Mouse (Mus musculus): Measurements from ENCODE around the gene Pla2g2f. TPM values are rescaled to one million over a fixed set of nuclear protein-coding genes. Genes with fewer than 3 reads are reported as not detected.

Pla2g2f gene
- polyA plus RNA-seq, 1 experiment from 2014 or later: not detected

- Histone ChIP-seq H3K9ac (ENCODE audit: low read length) (no peak overlapping the region), H3K4me3 (ENCODE audit: control insufficient read depth in 1 of 2, insufficient read depth in 1 of 2, low read depth in 1 of 2, low read length in 2 of 2) (no peak overlapping the region), H3K27ac (replicated peaks in 1 of 2; ENCODE audit: control insufficient read depth in 1 of 2, insufficient read depth in 1 of 2, low read depth in 2 of 2, low read length in 2 of 2) (no peak overlapping the region), H3K27me3 (ENCODE audit: control insufficient read depth, insufficient read depth, low read length) (no peaks in the 10 kb centered on the region), H3K9me3 (ENCODE audit: control insufficient read depth, low read length) (no peaks in the 10 kb centered on the region), H3K4me2 (ENCODE audit: low read length) (no peak overlapping the region), H3K4me1 (ENCODE audit: control insufficient read depth in 2 of 2, insufficient read depth in 2 of 2, low read length in 2 of 2) (peaks cover 16 to 17% of the 10 kb centered on the region in 2 experiments), H3K36me3 (ENCODE audit: control insufficient read depth, insufficient read depth, low read length) (no peaks in the 10 kb centered on the region)
- peak; percentile 47; the same call in 1 of the 2 replicates for ATAC-seq (ENCODE audit: insufficient number of reproducible peaks, insufficient read depth, low FRiP score, low read depth)
- 39% methylated on average over 9 of the region's 9 CpGs for WGBS
Measured at GRCm38 (mm10) chr4:138729018-138729703, 28.3 kb downstream of the Pla2g2f start.

- no peak overlapping the region for H3K4me3 ChIP-seq (ENCODE audit: control insufficient read depth in 1 of 2, insufficient read depth in 1 of 2, low read depth in 1 of 2, low read length in 2 of 2)
- no peak for ATAC-seq (ENCODE audit: insufficient number of reproducible peaks, insufficient read depth, low FRiP score, low read depth)
- H3K27ac ChIP-seq (replicated peaks in 1 of 2; ENCODE audit: control insufficient read depth in 1 of 2, insufficient read depth in 1 of 2, low read depth in 2 of 2, low read length in 2 of 2): peak overlapping the region; percentile 6 to 67; a peak in 3 of 4 replicates
- H3K27me3 ChIP-seq (ENCODE audit: control insufficient read depth, insufficient read depth, low read length): no peaks in the 10 kb centered on the region
- H3K36me3 ChIP-seq (ENCODE audit: control insufficient read depth, insufficient read depth, low read length): no peaks in the 10 kb centered on the region
- WGBS: 73% methylated on average over 5 of the region's 5 CpGs
- H3K4me1 ChIP-seq (ENCODE audit: control insufficient read depth in 2 of 2, insufficient read depth in 2 of 2, low read length in 2 of 2): peaks cover 23% of the 10 kb centered on the region in 2 experiments
- H3K9ac ChIP-seq (ENCODE audit: low read length): no peak overlapping the region
- no peak overlapping the region for H3K4me2 ChIP-seq (ENCODE audit: low read length)
- no peaks in the 10 kb centered on the region for H3K9me3 ChIP-seq (ENCODE audit: control insufficient read depth, low read length)
Measured at GRCm38 (mm10) chr4:138725751-138726150, 31.7 kb downstream of the Pla2g2f start.

GRCm38 (mm10) chr4:138725127-138725461 lies 32.3 kb downstream of the Pla2g2f start:
- Histone ChIP-seq H3K9me3 (ENCODE audit: control insufficient read depth, low read length) (no peaks in the 10 kb centered on the region), H3K9ac (ENCODE audit: low read length) (peak overlapping the region; percentile 22; the same call in 1 of the 2 replicates), H3K4me3 (ENCODE audit: control insufficient read depth in 1 of 2, insufficient read depth in 1 of 2, low read depth in 1 of 2, low read length in 2 of 2) (peak overlapping the region; percentile 16 to 20; a peak in 3 of 4 replicates), H3K4me1 (ENCODE audit: control insufficient read depth in 2 of 2, insufficient read depth in 2 of 2, low read length in 2 of 2) (peaks cover 23% of the 10 kb centered on the region in 2 experiments), H3K4me2 (ENCODE audit: low read length) (peak overlapping the region; percentile 59), H3K27ac (replicated peaks in 1 of 2; ENCODE audit: control insufficient read depth in 1 of 2, insufficient read depth in 1 of 2, low read depth in 2 of 2, low read length in 2 of 2) (peak overlapping the region; percentile 40 to 67; a peak in 3 of 4 replicates), H3K27me3 (ENCODE audit: control insufficient read depth, insufficient read depth, low read length) (no peaks in the 10 kb centered on the region), H3K36me3 (ENCODE audit: control insufficient read depth, insufficient read depth, low read length) (no peaks in the 10 kb centered on the region)
- ATAC-seq (ENCODE audit: insufficient number of reproducible peaks, insufficient read depth, low FRiP score, low read depth): peak; percentile 67
- 12% methylated on average over 13 of the region's 13 CpGs for WGBS

GRCm38 (mm10) chr4:138724354-138725126 lies 32.9 kb downstream of the Pla2g2f start, which contains the start of gene Pla2g2c:
Pla2g2c (plus strand) TSS chr4:138724792.
- H3K4me2 ChIP-seq (ENCODE audit: low read length): peak within 1 kb of the TSS; percentile 59
- no peak for ATAC-seq (ENCODE audit: insufficient number of reproducible peaks, insufficient read depth, low FRiP score, low read depth)
- H3K36me3 ChIP-seq (ENCODE audit: control insufficient read depth, insufficient read depth, low read length): no peaks in the 10 kb centered on the region
- peaks cover 23% of the 10 kb centered on the region in 2 experiments for H3K4me1 ChIP-seq (ENCODE audit: control insufficient read depth in 2 of 2, insufficient read depth in 2 of 2, low read length in 2 of 2)
- no peaks in the 10 kb centered on the region for H3K27me3 ChIP-seq (ENCODE audit: control insufficient read depth, insufficient read depth, low read length)
- peak within 1 kb of the TSS; percentile 16 to 20; a peak in 3 of 4 replicates for H3K4me3 ChIP-seq (ENCODE audit: control insufficient read depth in 1 of 2, insufficient read depth in 1 of 2, low read depth in 1 of 2, low read length in 2 of 2)
- H3K27ac ChIP-seq (replicated peaks in 1 of 2; ENCODE audit: control insufficient read depth in 1 of 2, insufficient read depth in 1 of 2, low read depth in 2 of 2, low read length in 2 of 2): peak within 1 kb of the TSS; percentile 40 to 67
- H3K9ac ChIP-seq (ENCODE audit: low read length): peak within 1 kb of the TSS; percentile 22; the same call in 1 of the 2 replicates
- no peaks in the 10 kb centered on the region for H3K9me3 ChIP-seq (ENCODE audit: control insufficient read depth, low read length)
- 42% methylated on average over 18 of the region's 18 CpGs for WGBS

GRCm38 (mm10) chr4:138723493-138724281 lies 33.7 kb downstream of the Pla2g2f start:
- Histone ChIP-seq H3K4me3 (ENCODE audit: control insufficient read depth in 1 of 2, insufficient read depth in 1 of 2, low read depth in 1 of 2, low read length in 2 of 2) (no peak overlapping the region), H3K27ac (replicated peaks in 1 of 2; ENCODE audit: control insufficient read depth in 1 of 2, insufficient read depth in 1 of 2, low read depth in 2 of 2, low read length in 2 of 2) (peak overlapping the region; percentile 19 to 67; a peak in 1 of 4 replicates), H3K9me3 (ENCODE audit: control insufficient read depth, low read length) (no peaks in the 10 kb centered on the region), H3K4me2 (ENCODE audit: low read length) (peak overlapping the region; percentile 59), H3K9ac (ENCODE audit: low read length) (no peak overlapping the region; the same call in 1 of the 2 replicates), H3K4me1 (ENCODE audit: control insufficient read depth in 2 of 2, insufficient read depth in 2 of 2, low read length in 2 of 2) (peaks cover 20 to 23% of the 10 kb centered on the region in 2 experiments), H3K27me3 (ENCODE audit: control insufficient read depth, insufficient read depth, low read length) (no peaks in the 10 kb centered on the region), H3K36me3 (ENCODE audit: control insufficient read depth, insufficient read depth, low read length) (no peaks in the 10 kb centered on the region)
- no peak; the same call in 1 of the 2 replicates for ATAC-seq (ENCODE audit: insufficient number of reproducible peaks, insufficient read depth, low FRiP score, low read depth)
- WGBS: 26% methylated on average over 15 of the region's 15 CpGs

GRCm38 (mm10) chr4:138719264-138719596 lies 38.2 kb downstream of the Pla2g2f start:
- H3K9me3 ChIP-seq (ENCODE audit: control insufficient read depth, low read length): no peaks in the 10 kb centered on the region
- peaks cover 7 to 9% of the 10 kb centered on the region in 2 experiments for H3K4me1 ChIP-seq (ENCODE audit: control insufficient read depth in 2 of 2, insufficient read depth in 2 of 2, low read length in 2 of 2)
- no peaks in the 10 kb centered on the region for H3K27me3 ChIP-seq (ENCODE audit: control insufficient read depth, insufficient read depth, low read length)
- 77% methylated on average over 5 of the region's 5 CpGs for WGBS
- no peaks in the 10 kb centered on the region for H3K36me3 ChIP-seq (ENCODE audit: control insufficient read depth, insufficient read depth, low read length)
- no peak overlapping the region for H3K27ac ChIP-seq (replicated peaks in 1 of 2; ENCODE audit: control insufficient read depth in 1 of 2, insufficient read depth in 1 of 2, low read depth in 2 of 2, low read length in 2 of 2)
- H3K9ac ChIP-seq (ENCODE audit: low read length): no peak overlapping the region
- no peak for ATAC-seq (ENCODE audit: insufficient number of reproducible peaks, insufficient read depth, low FRiP score, low read depth)
- H3K4me3 ChIP-seq (ENCODE audit: control insufficient read depth in 1 of 2, insufficient read depth in 1 of 2, low read depth in 1 of 2, low read length in 2 of 2): no peak overlapping the region
- H3K4me2 ChIP-seq (ENCODE audit: low read length): no peak overlapping the region

GRCm38 (mm10) chr4:138718586-138719263 lies 38.7 kb downstream of the Pla2g2f start:
- WGBS: 74% methylated on average over 5 of the region's 5 CpGs
- no peak overlapping the region for H3K4me3 ChIP-seq (ENCODE audit: control insufficient read depth in 1 of 2, insufficient read depth in 1 of 2, low read depth in 1 of 2, low read length in 2 of 2)
- H3K36me3 ChIP-seq (ENCODE audit: control insufficient read depth, insufficient read depth, low read length): no peaks in the 10 kb centered on the region
- H3K27ac ChIP-seq (replicated peaks in 1 of 2; ENCODE audit: control insufficient read depth in 1 of 2, insufficient read depth in 1 of 2, low read depth in 2 of 2, low read length in 2 of 2): no peak overlapping the region
- H3K9ac ChIP-seq (ENCODE audit: low read length): no peak overlapping the region
- no peaks in the 10 kb centered on the region for H3K27me3 ChIP-seq (ENCODE audit: control insufficient read depth, insufficient read depth, low read length)
- no peaks in the 10 kb centered on the region for H3K9me3 ChIP-seq (ENCODE audit: control insufficient read depth, low read length)
- ATAC-seq (ENCODE audit: insufficient number of reproducible peaks, insufficient read depth, low FRiP score, low read depth): no peak
- no peak overlapping the region for H3K4me2 ChIP-seq (ENCODE audit: low read length)
- H3K4me1 ChIP-seq (ENCODE audit: control insufficient read depth in 2 of 2, insufficient read depth in 2 of 2, low read length in 2 of 2): peaks cover 2 to 4% of the 10 kb centered on the region in 2 experiments; a peak in 3 of 4 replicates
